In the genomic region with DNA sequence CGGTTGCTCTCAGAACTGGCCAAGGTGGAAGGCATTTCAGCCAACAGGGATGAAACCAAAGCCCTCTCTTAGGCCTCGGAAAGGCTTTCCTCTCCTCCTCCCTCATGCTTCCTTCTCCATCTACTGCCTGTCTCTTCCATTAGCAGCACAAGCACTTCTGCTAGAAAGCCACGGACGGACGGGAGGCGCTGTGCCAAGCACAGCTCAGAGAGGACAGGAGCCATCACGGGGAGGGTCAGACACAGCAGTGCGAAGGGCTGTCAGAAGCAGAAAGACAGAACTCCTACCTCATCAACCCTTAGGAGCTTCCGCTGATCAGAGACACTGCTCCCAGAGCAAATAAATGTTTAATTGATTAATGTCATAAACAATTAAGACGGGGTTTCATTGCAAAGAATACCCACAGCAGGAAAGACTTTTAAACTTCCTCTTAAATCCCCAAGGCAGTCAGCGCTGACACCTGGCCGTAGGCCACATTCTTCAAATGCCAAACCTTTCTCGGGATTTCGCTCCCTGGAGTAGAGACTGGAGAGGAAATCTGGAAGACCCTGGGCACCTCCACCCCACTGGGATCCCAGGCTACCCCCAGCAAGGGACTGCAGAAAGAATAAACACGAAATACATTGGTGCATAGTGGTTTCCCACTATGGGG, we compare ENCODE assay signal across 9 mouse cellular contexts. TPM values are rescaled to one million over a fixed set of nuclear protein-coding genes. Genes with fewer than 3 reads are reported as not detected.
DNase-seq lines count a peak whose midpoint lies in the region; ATAC-seq and TF ChIP-seq lines count a peak whose summit lies in the region.
"Had no signal": no experiment of that assay in that cellular context is flagged by ENCODE, and none has a peak within 500 bp of the region (broad histone marks: within the 10 kb centered on the region; RNA-seq: fewer than 3 reads in every experiment).

No protein-coding gene starts in this region.

- ATAC-seq in midbrain, embryonic 13.5 days: peak; percentile 53; the same call in 1 of the 2 replicates
- ATAC-seq in midbrain, embryonic 11.5 days (ENCODE audit: low FRiP score): no peak
- ATAC-seq in kidney, postnatal 0 days (replicated peaks; ENCODE audit: low FRiP score, low read depth): peak; percentile 29; the same call in 1 of the 2 replicates
- ATAC-seq in neural tube, embryonic 15.5 days (ENCODE audit: low FRiP score): no peak
- ATAC-seq in monocyte, adult 5-6 weeks (replicated peaks; ENCODE audit: insufficient number of reproducible peaks, low FRiP score, low TSS enrichment, poor library complexity, severe bottlenecking): no peak

- H3K4me1 ChIP-seq in midbrain, embryonic 13.5 days (replicated peaks): peaks cover 42% of the 10 kb centered on the region
- H3K4me1 ChIP-seq in midbrain, embryonic 11.5 days (ENCODE audit: control insufficient read depth, insufficient read depth, low read length): no peaks in the 10 kb centered on the region
- peaks cover 11% of the 10 kb centered on the region; the same call in 1 of the 2 replicates for H3K4me1 ChIP-seq in kidney, postnatal 0 days (replicated peaks; ENCODE audit: insufficient read depth, low read length)
- H3K4me1 ChIP-seq in neural tube, embryonic 15.5 days: peaks cover 36% of the 10 kb centered on the region

- H3K9ac ChIP-seq in midbrain, embryonic 13.5 days (replicated peaks): no peak overlapping the region
- no peak overlapping the region for H3K9ac ChIP-seq in midbrain, embryonic 11.5 days (ENCODE audit: low read length)
- no peak overlapping the region for H3K9ac ChIP-seq in kidney, postnatal 0 days (ENCODE audit: low read depth, low read length)
- no peak overlapping the region for H3K9ac ChIP-seq in neural tube, embryonic 15.5 days (replicated peaks)
- H3K9ac ChIP-seq: embryonic facial prominence, embryonic 15.5 days had no signal

- H3K27me3 ChIP-seq in midbrain, embryonic 13.5 days: no peaks in the 10 kb centered on the region
- no peaks in the 10 kb centered on the region for H3K27me3 ChIP-seq in midbrain, embryonic 11.5 days (ENCODE audit: control insufficient read depth, insufficient read depth, low read length)
- no peaks in the 10 kb centered on the region for H3K27me3 ChIP-seq in kidney, postnatal 0 days (ENCODE audit: insufficient read depth, low read length)
- no peaks in the 10 kb centered on the region for H3K27me3 ChIP-seq in neural tube, embryonic 15.5 days (replicated peaks)

- peak; percentile 44; the same call in 1 of the 2 replicates for TF ChIP-seq CTCF in kidney, postnatal 0 days (IDR thresholded peaks at IDR 0.05; ENCODE audit: low read depth)
- no peak for TF ChIP-seq CTCF in layer of hippocampus, adult 2 months (conservative IDR thresholded peaks at IDR 0.05)

- no peaks in the 10 kb centered on the region for H3K9me3 ChIP-seq in midbrain, embryonic 13.5 days
- H3K9me3 ChIP-seq in midbrain, embryonic 11.5 days (ENCODE audit: control insufficient read depth, low read length): no peaks in the 10 kb centered on the region
- H3K9me3 ChIP-seq in kidney, postnatal 0 days (replicated peaks; ENCODE audit: low read length): no peaks in the 10 kb centered on the region
- H3K9me3 ChIP-seq in neural tube, embryonic 15.5 days (replicated peaks): no peaks in the 10 kb centered on the region
- H3K9me3 ChIP-seq: embryonic facial prominence, embryonic 15.5 days had no signal

- H3K4me3 ChIP-seq in midbrain, embryonic 13.5 days (replicated peaks): no peak overlapping the region
- H3K4me3 ChIP-seq in midbrain, embryonic 11.5 days (ENCODE audit: low read depth, low read length): no peak overlapping the region
- H3K4me3 ChIP-seq in kidney, postnatal 0 days (replicated peaks; ENCODE audit: low read depth, low read length): no peak overlapping the region
- no peak overlapping the region for H3K4me3 ChIP-seq in neural tube, embryonic 15.5 days (replicated peaks)
- H3K4me3 ChIP-seq in layer of hippocampus, adult 2 months: no peak overlapping the region
- H3K4me3 ChIP-seq: embryonic facial prominence, embryonic 15.5 days had no signal

- H3K36me3 ChIP-seq in midbrain, embryonic 13.5 days: no peaks in the 10 kb centered on the region
- no peaks in the 10 kb centered on the region for H3K36me3 ChIP-seq in midbrain, embryonic 11.5 days (ENCODE audit: control insufficient read depth, insufficient read depth, low read length)
- no peaks in the 10 kb centered on the region for H3K36me3 ChIP-seq in kidney, postnatal 0 days (ENCODE audit: insufficient read depth, low read length)
- H3K36me3 ChIP-seq in neural tube, embryonic 15.5 days: no peaks in the 10 kb centered on the region
- H3K36me3 ChIP-seq: embryonic facial prominence, embryonic 15.5 days had no signal

- no peak overlapping the region for H3K4me2 ChIP-seq in midbrain, embryonic 13.5 days (replicated peaks)
- H3K4me2 ChIP-seq in midbrain, embryonic 11.5 days: no peak overlapping the region
- peak overlapping the region; percentile 5; the same call in 1 of the 2 replicates for H3K4me2 ChIP-seq in kidney, postnatal 0 days (ENCODE audit: low read length)
- H3K4me2 ChIP-seq in neural tube, embryonic 15.5 days: peak overlapping the region; percentile 13; the same call in 1 of the 2 replicates
- H3K4me2 ChIP-seq: embryonic facial prominence, embryonic 15.5 days had no signal

- 42% methylated on average over 15 of the region's 15 CpGs for WGBS in midbrain, embryonic 13.5 days
- WGBS in midbrain, embryonic 11.5 days: 49% methylated on average over 15 of the region's 15 CpGs
- 22% methylated on average over 15 of the region's 15 CpGs for WGBS in kidney, postnatal 0 days
- WGBS in neural tube, embryonic 15.5 days: 31% methylated on average over 15 of the region's 15 CpGs

- H3K27ac ChIP-seq in midbrain, embryonic 13.5 days: no peak overlapping the region
- H3K27ac ChIP-seq in midbrain, embryonic 11.5 days (ENCODE audit: low read depth, low read length): no peak overlapping the region
- H3K27ac ChIP-seq in kidney, postnatal 0 days: no peak overlapping the region
- no peak overlapping the region; the same call in 1 of the 2 replicates for H3K27ac ChIP-seq in neural tube, embryonic 15.5 days (replicated peaks)
- no peak overlapping the region for H3K27ac ChIP-seq in layer of hippocampus, adult 2 months
- H3K27ac ChIP-seq: embryonic facial prominence, embryonic 15.5 days had no signal

- DNase-seq in midbrain, embryonic 11.5 days (ENCODE audit: low spot score, missing footprints): no peak
- peak; percentile 9 to 17 for DNase-seq in heart, adult 9 months (ENCODE audit: low spot score in 2 of 2)
- DNase-seq in kidney, postnatal 0 days (ENCODE audit: low spot score): peak; percentile 72
- no peak for DNase-seq in layer of hippocampus, adult 9-11 months
- no peak for DNase-seq in layer of hippocampus, adult 2 months (ENCODE audit: low spot score in 2 of 2)

RNA-seq across cellular contexts. Expression of gene Mb21d2, which starts 30.8 kb away (rescaled TPM):
- 8.5 and 9.5 TPM in 2 replicates for polyA plus RNA-seq in midbrain, embryonic 13.5 days (2015; fragmentation: Nextera tagmentation; extraction: Ambion mirVana)
- 9.3 and 10.4 TPM in 2 replicates for polyA plus RNA-seq in midbrain, embryonic 11.5 days (2014; fragmentation: Nextera tagmentation; extraction: Ambion mirVana)
- 6.4 and 6.9 TPM in 2 replicates for polyA plus RNA-seq in kidney, postnatal 0 days (2015; fragmentation: Nextera tagmentation; extraction: Ambion mirVana)
- polyA plus RNA-seq in neural tube, embryonic 15.5 days (2015; fragmentation: Nextera tagmentation; extraction: Ambion mirVana): 17.5 and 21.4 TPM in 2 replicates
- total RNA-seq in layer of hippocampus, adult 2 months (2021): 10 to 100 TPM; 22.6 to 23.0 TPM
- not detected in 3 replicates for total RNA-seq in monocyte, adult 5-6 weeks (2017)

Comparison
In these comparisons a context has a peak if more than half of its experiments do, and no peak if none do; other contexts are left out.
1. ATAC-seq: peak in midbrain, embryonic 13.5 days (single experiment) and kidney, postnatal 0 days (single experiment); none in midbrain, embryonic 11.5 days (single experiment), neural tube, embryonic 15.5 days (single experiment) and monocyte, adult 5-6 weeks (single experiment).
2. H3K4me2 ChIP-seq: peak in kidney, postnatal 0 days (single experiment) and neural tube, embryonic 15.5 days (single experiment); none in midbrain, embryonic 13.5 days (single experiment) and midbrain, embryonic 11.5 days (single experiment).
3. DNase-seq: peak in heart, adult 9 months (2 of 2) and kidney, postnatal 0 days (single experiment); none in midbrain, embryonic 11.5 days (single experiment), layer of hippocampus, adult 9-11 months (single experiment) and layer of hippocampus, adult 2 months (0 of 2).